8 mouse cellular contexts compared by ENCODE assay signal in the genomic region with DNA sequence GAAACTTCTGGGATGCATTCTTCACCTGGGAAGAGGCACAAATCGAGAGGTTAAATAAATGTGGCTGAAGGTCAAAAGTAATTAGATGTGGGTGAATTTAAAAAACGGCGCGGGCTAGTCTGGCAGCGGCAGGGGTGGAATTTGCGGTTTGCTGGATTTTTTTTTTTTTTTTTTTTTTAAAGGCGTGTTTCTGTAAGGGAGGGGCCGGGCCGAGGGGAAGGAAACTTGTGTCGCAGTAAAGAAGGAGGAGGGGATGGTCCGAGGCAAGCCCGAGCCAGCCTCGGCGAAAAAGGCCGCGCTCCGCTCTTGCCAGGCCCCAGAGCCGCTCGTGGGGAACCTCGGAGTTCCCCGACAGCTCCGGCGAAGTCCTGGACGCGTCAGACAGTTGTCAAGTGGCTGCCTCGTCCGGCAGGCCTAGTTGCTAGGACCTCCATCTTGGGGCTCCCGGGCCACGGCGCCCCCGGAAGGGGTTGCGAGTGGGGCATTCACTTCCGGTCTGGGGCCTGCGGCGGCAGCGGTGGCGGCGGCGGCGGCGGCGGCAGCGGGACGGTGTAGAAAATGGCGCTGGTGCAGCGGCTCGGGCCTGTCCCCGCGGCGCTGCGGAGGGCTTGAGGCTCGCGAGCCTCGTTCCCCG. TPM values are rescaled to one million over a fixed set of nuclear protein-coding genes. Genes with fewer than 3 reads are reported as not detected.
A peak's percentile ranks its signal among the peaks of the same experiment; 100 is the strongest.
DNase-seq lines count a peak whose midpoint lies in the region; ATAC-seq and TF ChIP-seq lines count a peak whose summit lies in the region.

Tnrc6a (plus strand) TSS at position 221 of the 634 bp plus-strand sequence.

- peaks cover 13% of the 10 kb centered on the region for H3K36me3 ChIP-seq in heart, embryonic 10.5 days
- H3K36me3 ChIP-seq in kidney, embryonic 15.5 days: peaks cover 17% of the 10 kb centered on the region

- DNase-seq in A20 (ENCODE audit: low read depth, low spot score): peak; percentile 99
- DNase-seq in heart, embryonic 10.5 days (ENCODE audit: low spot score): peak; percentile 97
- DNase-seq in liver: peak; percentile 92
- peak; percentile 91 to 95 for DNase-seq in spleen, postnatal 4 days (ENCODE audit: low spot score in 2 of 2)

- H3K9ac ChIP-seq in kidney, embryonic 15.5 days: peak within 1 kb of the TSS; percentile 99

- H3K4me3 ChIP-seq in bone marrow macrophage, adult 2 months (ENCODE audit: insufficient read depth, low read length): peak within 1 kb of the TSS; percentile 91
- peak within 1 kb of the TSS; percentile 82 for H3K4me3 ChIP-seq in embryonic fibroblast, embryonic 13.5 days (ENCODE audit: insufficient read depth, low read length)
- H3K4me3 ChIP-seq in heart, embryonic 10.5 days: peak within 1 kb of the TSS; percentile 99
- H3K4me3 ChIP-seq in kidney, embryonic 15.5 days (replicated peaks): peak within 1 kb of the TSS; percentile 99

- H3K27me3 ChIP-seq in heart, embryonic 10.5 days (ENCODE audit: insufficient read depth, poor library complexity, severe bottlenecking): no peaks in the 10 kb centered on the region
- H3K27me3 ChIP-seq in kidney, embryonic 15.5 days: no peaks in the 10 kb centered on the region

- no peak for TF ChIP-seq POLR2A in bone marrow macrophage, adult 2 months (IDR thresholded peaks at IDR 0.05; ENCODE audit: borderline replicate concordance, low read depth, low read length)
- TF ChIP-seq POLR2A in embryonic fibroblast, embryonic 13.5 days (IDR thresholded peaks at IDR 0.05; ENCODE audit: low read depth, low read length): peak; percentile 78

- peak within 1 kb of the TSS; percentile 99 for H3K27ac ChIP-seq in bone marrow macrophage, adult 2 months (ENCODE audit: insufficient read depth, low read depth, low read length)
- H3K27ac ChIP-seq in embryonic fibroblast, embryonic 13.5 days (ENCODE audit: insufficient read depth, low read length): peak within 1 kb of the TSS; percentile 98
- peak within 1 kb of the TSS; percentile 100 for H3K27ac ChIP-seq in heart, embryonic 10.5 days
- H3K27ac ChIP-seq in kidney, embryonic 15.5 days: peak within 1 kb of the TSS; percentile 97

- no peak for TF ChIP-seq CTCF in bone marrow macrophage, adult 2 months (IDR thresholded peaks at IDR 0.05; ENCODE audit: low read depth, low read length)
- no peak for TF ChIP-seq CTCF in embryonic fibroblast, embryonic 13.5 days (IDR thresholded peaks at IDR 0.05; ENCODE audit: borderline replicate concordance, insufficient read depth, low read length)

- H3K4me1 ChIP-seq in bone marrow macrophage, adult 2 months (ENCODE audit: control insufficient read depth, insufficient read depth, low read length): peaks cover 24% of the 10 kb centered on the region
- H3K4me1 ChIP-seq in embryonic fibroblast, embryonic 13.5 days (ENCODE audit: control insufficient read depth, insufficient read depth, low read length): peaks cover 15% of the 10 kb centered on the region
- peaks cover 27% of the 10 kb centered on the region; the same call in 1 of the 2 replicates for H3K4me1 ChIP-seq in heart, embryonic 10.5 days
- peaks cover 17% of the 10 kb centered on the region; the same call in 1 of the 2 replicates for H3K4me1 ChIP-seq in kidney, embryonic 15.5 days

- ATAC-seq in kidney, embryonic 15.5 days (replicated peaks; ENCODE audit: low FRiP score): peak; percentile 95
- peak; percentile 84 for ATAC-seq in monocyte, adult 5-6 weeks (replicated peaks; ENCODE audit: insufficient number of reproducible peaks, low FRiP score, low TSS enrichment, poor library complexity, severe bottlenecking)

- under 1% methylated on average over 53 of the region's 55 CpGs for WGBS in heart, embryonic 10.5 days
- under 1% methylated on average over 49 of the region's 55 CpGs for WGBS in kidney, embryonic 15.5 days

- H3K9me3 ChIP-seq in heart, embryonic 10.5 days: no peaks in the 10 kb centered on the region
- no peaks in the 10 kb centered on the region for H3K9me3 ChIP-seq in kidney, embryonic 15.5 days (replicated peaks)

- peak within 1 kb of the TSS; percentile 62 for H3K4me2 ChIP-seq in kidney, embryonic 15.5 days

RNA-seq across cellular contexts. Expression of gene Tnrc6a, which starts in this region (rescaled TPM):
- 69.1 and 76.8 TPM in 2 replicates for polyA plus RNA-seq in bone marrow macrophage, adult 2 months (2012; ENCODE audit: insufficient read depth, insufficient read length, missing spikeins)
- polyA plus RNA-seq in embryonic fibroblast, embryonic 13.5 days (2011; ENCODE audit: insufficient read length, low read depth, missing spikeins): 62.1 and 77.1 TPM in 2 replicates
- polyA plus RNA-seq in heart, embryonic 10.5 days (2016; fragmentation: Nextera tagmentation; extraction: Ambion mirVana): 39.9 and 51.2 TPM in 2 replicates
- 52.3 and 57.0 TPM in 2 replicates for polyA plus RNA-seq in kidney, embryonic 15.5 days (2015; fragmentation: Nextera tagmentation; extraction: Ambion mirVana)
- total RNA-seq in monocyte, adult 5-6 weeks (2017): 66.6 to 90.5 TPM (median 70.1 TPM) in 3 replicates

Comparison
In these comparisons a context has a peak if more than half of its experiments do, and no peak if none do; other contexts are left out.
1. Peak in every context shown above with its lines: DNase-seq, ATAC-seq, H3K4me3 ChIP-seq and H3K27ac ChIP-seq.